Mouse (Mus musculus): ENCODE measurements around the gene Phgr1. TPM values are rescaled to one million over a fixed set of nuclear protein-coding genes. Genes with fewer than 3 reads are reported as not detected.

The Phgr1 gene
- total RNA-seq (2021) = not detected

GRCm38 (mm10) chr2:118772158-118772874 lies at the start of gene Phgr1:
Gene Phgr1, plus strand, starts transcription at chr2:118772769.
- intact Hi-C loops (cut with DNase I) = no loop called here
- no peak for DNase-seq

- DNase-seq = no peak
- intact Hi-C loops (cut with DNase I) = no loop called here
Measured at GRCm38 (mm10) chr2:118723693-118724486, 48.7 kb upstream of the Phgr1 start.

- DNase-seq = no peak
- intact Hi-C loops (cut with DNase I) = no loop called here
Measured at GRCm38 (mm10) chr2:118725511-118725910, 47.1 kb upstream of the Phgr1 start.

GRCm38 (mm10) chr2:118726873-118727272 lies 45.7 kb upstream of the Phgr1 start:
- no peak for DNase-seq

GRCm38 (mm10) chr2:118727911-118728310 lies 44.7 kb upstream of the Phgr1 start:
- intact Hi-C loops (cut with DNase I) = no loop called here
- DNase-seq = no peak

More at GRCm38 (mm10) chr2:118726873-118727272, 45.7 kb upstream of the Phgr1 start:
- intact Hi-C loops (cut with DNase I) = no loop called here

GRCm38 (mm10) chr2:118728337-118728736 lies 44.2 kb upstream of the Phgr1 start, which contains the start of gene Plcb2:
Gene Plcb2, minus strand, starts transcription at chr2:118728438.
- DNase-seq = no peak
- intact Hi-C loops (cut with DNase I) = no loop called here

GRCm38 (mm10) chr2:118729194-118729593 lies 43.4 kb upstream of the Phgr1 start:
- intact Hi-C loops (cut with DNase I) = no loop called here
- DNase-seq = no peak

GRCm38 (mm10) chr2:118729816-118730621 lies 42.5 kb upstream of the Phgr1 start:
- no peak for DNase-seq
- intact Hi-C loops (cut with DNase I) = loop anchor here (1.0 kb wide), 2 partner anchors 30 to 92 kb away; no protein-coding TSS in a partner anchor

GRCm38 (mm10) chr2:118730622-118730915 lies 42.0 kb upstream of the Phgr1 start:
- intact Hi-C loops (cut with DNase I) = loop anchor here (1.0 kb wide), 2 partner anchors 30 to 92 kb away; no protein-coding TSS in a partner anchor

GRCm38 (mm10) chr2:118731981-118732380 lies 40.6 kb upstream of the Phgr1 start:
- intact Hi-C loops (cut with DNase I) = no loop called here
- DNase-seq = no peak

More at GRCm38 (mm10) chr2:118730622-118730915, 42.0 kb upstream of the Phgr1 start:
- peak; percentile 84 to 88 for DNase-seq

GRCm38 (mm10) chr2:118733341-118733740 lies 39.2 kb upstream of the Phgr1 start:
- intact Hi-C loops (cut with DNase I) = no loop called here
- DNase-seq = no peak

- intact Hi-C loops (cut with DNase I) = no loop called here
- no peak for DNase-seq
Measured at GRCm38 (mm10) chr2:118740341-118740740, 32.2 kb upstream of the Phgr1 start.

- DNase-seq = no peak
- intact Hi-C loops (cut with DNase I) = no loop called here
Measured at GRCm38 (mm10) chr2:118741183-118741582, 31.4 kb upstream of the Phgr1 start.

- peak; percentile 54 to 63 for DNase-seq
- intact Hi-C loops (cut with DNase I) = loop anchor here (2.0 kb wide), 1 partner anchor 139 kb away; no protein-coding TSS in a partner anchor
Measured at GRCm38 (mm10) chr2:118743261-118743943, 29.2 kb upstream of the Phgr1 start.

GRCm38 (mm10) chr2:118744621-118745020 lies 27.9 kb upstream of the Phgr1 start:
- intact Hi-C loops (cut with DNase I) = no loop called here
- no peak for DNase-seq

- DNase-seq = peak; percentile 91 to 93
- intact Hi-C loops (cut with DNase I) = no loop called here
Measured at GRCm38 (mm10) chr2:118745232-118745884, 27.2 kb upstream of the Phgr1 start, which contains the start of gene Inafm2. Gene Inafm2, plus strand, starts transcription at chr2:118745758.

- intact Hi-C loops (cut with DNase I) = loop anchor here (1.0 to 2.0 kb wide), 2 partner anchors 16 to 33 kb away; partner anchors contain the start of genes Ccdc9b and Disp2
- DNase-seq = peak; percentile 51 to 59
Measured at GRCm38 (mm10) chr2:118745915-118746901, 26.4 kb upstream of the Phgr1 start.

GRCm38 (mm10) chr2:118747301-118747960 lies 25.1 kb upstream of the Phgr1 start:
- intact Hi-C loops (cut with DNase I) = loop anchor here (2.0 kb wide), 1 partner anchor 31 kb away; the partner anchor contains the start of gene Disp2
- DNase-seq = peak in 1 of 2 experiments; percentile 53
